ENCODE assay signal across 15 mouse cellular contexts in the genomic region with DNA sequence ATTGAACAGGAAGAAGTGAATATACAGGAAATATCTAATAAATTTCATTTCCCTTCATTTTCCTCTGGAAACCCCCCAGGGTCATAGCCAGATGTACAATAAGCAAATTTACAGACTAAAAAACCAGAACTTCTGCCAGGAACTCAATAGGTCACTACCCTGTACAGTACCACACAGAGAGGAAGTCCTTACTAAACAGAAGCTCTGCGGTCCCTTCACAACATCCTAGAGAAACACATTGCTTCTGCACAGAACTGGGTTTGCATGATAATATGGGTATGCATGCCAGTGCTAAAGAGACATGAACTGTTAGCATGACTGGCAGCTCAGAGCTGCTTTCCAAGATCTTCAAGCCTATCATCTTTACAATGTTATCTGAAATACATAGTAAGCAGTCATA. TPM values are rescaled to one million over a fixed set of nuclear protein-coding genes. Genes with fewer than 3 reads are reported as not detected.
"Had no signal": no experiment of that assay in that cellular context is flagged by ENCODE, and none has a peak within 500 bp of the region (broad histone marks: within the 10 kb centered on the region; RNA-seq: fewer than 3 reads in every experiment).

No protein-coding gene starts in this region.

- ATAC-seq: midbrain, embryonic 13.5 days had no signal

- H3K9me3 ChIP-seq: limb, embryonic 13.5 days; liver, embryonic 13.5 days; midbrain, embryonic 13.5 days had no signal

- DNase-seq: kidney, adult 11 months; kidney, adult 9 months; kidney, postnatal 36 days; liver, embryonic 13.5 days; lung, adult 18-20 months; lung, postnatal 4 days; right cerebral cortex, postnatal 4 days; spleen, adult 18-20 months; thymus, adult 18-20 months; thymus, postnatal 14 days had no signal

- H3K27ac ChIP-seq: kidney, postnatal 0 days; layer of hippocampus, adult 2 months; limb, embryonic 13.5 days; liver, embryonic 13.5 days; midbrain, embryonic 13.5 days; stomach, postnatal 0 days had no signal

- H3K9ac ChIP-seq: limb, embryonic 13.5 days; liver, embryonic 13.5 days; midbrain, embryonic 13.5 days had no signal

- H3K4me1 ChIP-seq: limb, embryonic 13.5 days; liver, embryonic 13.5 days; midbrain, embryonic 13.5 days had no signal

- H3K36me3 ChIP-seq: liver, embryonic 13.5 days had no signal

- H3K27me3 ChIP-seq: limb, embryonic 13.5 days; liver, embryonic 13.5 days; midbrain, embryonic 13.5 days had no signal

- H3K4me2 ChIP-seq: limb, embryonic 13.5 days; liver, embryonic 13.5 days; midbrain, embryonic 13.5 days had no signal

- H3K4me3 ChIP-seq: layer of hippocampus, adult 2 months; limb, embryonic 13.5 days; liver, embryonic 13.5 days; midbrain, embryonic 13.5 days had no signal

RNA-seq across cellular contexts. Expression of a gene that starts 59.9 kb away (rescaled TPM):
- total RNA-seq: layer of hippocampus, adult 2 months had no signal
